Mouse (Mus musculus): ENCODE results near the gene Topbp1. TPM values are rescaled to one million over a fixed set of nuclear protein-coding genes. Genes with fewer than 3 reads are reported as not detected.

Gene Topbp1
- polyA plus RNA-seq, 1 experiment: not detected

DNA sequence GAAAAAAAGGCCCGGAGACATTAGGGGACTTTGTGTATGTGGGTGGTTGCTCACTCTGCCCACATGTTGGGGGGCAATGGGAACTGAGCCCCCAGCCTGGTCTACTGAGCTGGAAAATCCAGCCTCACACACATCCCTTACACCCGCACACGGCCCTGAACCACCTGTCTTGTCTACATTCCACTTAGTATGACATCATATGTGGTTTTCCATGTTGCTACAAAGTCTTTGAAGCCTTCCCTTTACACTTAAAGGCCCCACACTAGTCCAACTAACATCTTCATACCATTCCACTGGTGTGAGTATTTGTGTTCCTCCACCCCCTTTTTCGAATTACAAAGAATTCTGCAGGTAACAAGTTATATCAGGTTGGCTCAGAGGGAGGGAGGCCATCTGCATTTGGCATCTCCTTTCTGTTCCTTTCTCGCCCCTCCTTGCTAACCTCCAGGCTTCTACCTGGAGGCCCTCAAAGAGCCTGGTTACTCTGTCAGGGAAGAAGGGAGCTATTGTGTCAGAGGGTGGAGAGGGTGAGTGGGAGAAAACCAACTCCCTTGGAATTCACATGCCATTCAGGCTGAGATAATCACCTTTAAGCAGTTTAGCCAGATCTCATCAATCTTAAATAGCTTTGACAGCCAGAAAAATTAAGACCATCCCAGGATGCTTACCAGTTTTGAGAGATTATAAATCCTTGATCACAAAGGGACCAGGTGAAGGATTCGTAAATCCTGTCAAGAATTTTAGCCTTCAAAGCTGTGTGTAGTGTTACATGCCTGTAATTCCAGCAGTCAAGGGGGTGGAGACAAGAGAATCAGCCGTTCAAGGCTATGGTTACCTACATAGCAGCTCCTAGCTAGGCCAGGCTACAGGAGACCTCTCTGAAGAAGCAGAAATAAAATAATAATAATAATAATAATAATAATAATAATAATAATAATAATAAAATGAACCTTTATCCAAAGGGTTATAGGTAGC is 71.6 kb downstream of the Topbp1 start:
- no peak for TF ChIP-seq POLR2A (IDR thresholded peaks at IDR 0.05; ENCODE audit: insufficient read depth, low read depth, low read length)
- TF ChIP-seq CTCF (IDR thresholded peaks at IDR 0.05; ENCODE audit: insufficient read depth, low read depth, low read length): no peak
- Histone ChIP-seq H3K27ac (ENCODE audit: insufficient read depth, low read depth, low read length) (no peak overlapping the region), H3K4me3 (ENCODE audit: insufficient read depth, low read depth, low read length) (no peak overlapping the region), H3K4me1 (ENCODE audit: control insufficient read depth, insufficient read depth, low read length) (no peaks in the 10 kb centered on the region; the same call in 1 of the 2 replicates)
- 79% methylated on average over 7 of the region's 7 CpGs for WGBS

DNA sequence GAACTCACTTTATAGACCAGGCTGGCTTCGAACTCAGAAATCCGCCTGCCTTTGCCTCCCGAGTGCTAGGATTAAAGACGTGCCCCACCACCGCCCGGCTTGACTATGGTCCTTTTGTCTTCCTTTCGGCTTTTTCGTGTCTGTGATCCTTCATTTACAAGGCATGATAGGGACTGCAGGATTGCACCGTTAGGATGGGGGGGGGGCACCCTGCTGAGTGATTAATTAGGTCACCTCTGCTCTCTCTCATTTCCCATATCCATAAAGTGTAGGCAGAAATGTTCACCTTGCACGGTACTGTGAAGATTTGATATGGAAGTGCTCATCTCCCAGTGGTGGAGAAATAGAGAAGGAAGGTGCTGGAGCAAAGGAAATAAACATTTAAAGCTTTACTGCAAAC is 73.7 kb downstream of the Topbp1 start:
- Histone ChIP-seq H3K27ac (ENCODE audit: insufficient read depth, low read depth, low read length) (no peak overlapping the region), H3K4me3 (ENCODE audit: insufficient read depth, low read depth, low read length) (no peak overlapping the region), H3K4me1 (ENCODE audit: control insufficient read depth, insufficient read depth, low read length) (peaks cover 2% of the 10 kb centered on the region; the same call in 1 of the 2 replicates)
- 69% methylated on average over 10 of the region's 10 CpGs for WGBS
- TF ChIP-seq CTCF (IDR thresholded peaks at IDR 0.05; ENCODE audit: insufficient read depth, low read depth, low read length): no peak
- TF ChIP-seq POLR2A (IDR thresholded peaks at IDR 0.05; ENCODE audit: insufficient read depth, low read depth, low read length): no peak

DNA sequence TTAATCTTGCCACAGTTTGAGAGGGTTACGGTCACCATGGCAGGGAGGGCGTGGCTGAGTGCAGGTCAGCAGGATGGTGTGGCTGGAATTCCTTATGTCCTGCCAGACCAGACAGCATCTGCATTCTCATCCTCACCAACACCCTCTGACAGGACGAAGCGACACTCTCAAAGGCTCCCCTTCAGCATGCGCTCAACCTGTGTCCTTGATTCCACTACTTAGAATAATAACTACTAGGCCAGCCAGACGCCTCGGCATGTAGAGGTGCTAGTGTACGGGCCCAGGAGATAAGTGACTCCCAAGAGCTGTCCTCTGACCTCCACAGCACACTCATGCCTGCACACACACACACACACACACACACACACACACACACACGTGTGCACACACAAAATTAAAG is 74.2 kb downstream of the Topbp1 start:
- H3K4me3 ChIP-seq (ENCODE audit: insufficient read depth, low read depth, low read length): no peak overlapping the region
- H3K27ac ChIP-seq (ENCODE audit: insufficient read depth, low read depth, low read length): no peak overlapping the region
- TF ChIP-seq POLR2A (IDR thresholded peaks at IDR 0.05; ENCODE audit: insufficient read depth, low read depth, low read length) (no peak), CTCF (IDR thresholded peaks at IDR 0.05; ENCODE audit: insufficient read depth, low read depth, low read length) (no peak)
- 92% methylated on average over 9 of the region's 9 CpGs for WGBS
- peaks cover 2% of the 10 kb centered on the region; the same call in 1 of the 2 replicates for H3K4me1 ChIP-seq (ENCODE audit: control insufficient read depth, insufficient read depth, low read length)

DNA sequence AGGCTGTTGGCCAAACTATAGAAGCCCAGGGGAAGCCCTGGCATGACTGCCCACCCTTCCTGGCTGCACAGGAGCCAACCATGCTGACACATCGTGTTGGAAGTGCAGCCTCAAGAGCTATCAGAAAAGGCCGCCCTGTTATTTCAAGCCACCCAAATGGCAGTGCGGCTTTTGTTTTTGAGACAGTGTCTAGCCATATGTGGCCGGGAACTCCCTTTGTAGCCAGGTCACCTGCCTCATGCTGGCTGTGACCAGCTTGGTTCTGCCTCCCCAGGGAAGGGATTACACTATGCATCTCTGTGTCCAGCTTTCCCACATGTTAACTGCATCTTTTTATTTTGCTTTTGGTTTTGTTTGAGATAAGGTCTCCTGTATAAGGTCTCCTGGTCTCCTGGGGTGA is 75.6 kb downstream of the Topbp1 start:
- 88% methylated on average over 4 of the region's 4 CpGs for WGBS
- H3K27ac ChIP-seq (ENCODE audit: insufficient read depth, low read depth, low read length): no peak overlapping the region
- no peak overlapping the region for H3K4me3 ChIP-seq (ENCODE audit: insufficient read depth, low read depth, low read length)
- H3K4me1 ChIP-seq (ENCODE audit: control insufficient read depth, insufficient read depth, low read length): peaks cover 2% of the 10 kb centered on the region; the same call in 1 of the 2 replicates
- TF ChIP-seq CTCF (IDR thresholded peaks at IDR 0.05; ENCODE audit: insufficient read depth, low read depth, low read length): no peak
- TF ChIP-seq POLR2A (IDR thresholded peaks at IDR 0.05; ENCODE audit: insufficient read depth, low read depth, low read length): no peak

DNA sequence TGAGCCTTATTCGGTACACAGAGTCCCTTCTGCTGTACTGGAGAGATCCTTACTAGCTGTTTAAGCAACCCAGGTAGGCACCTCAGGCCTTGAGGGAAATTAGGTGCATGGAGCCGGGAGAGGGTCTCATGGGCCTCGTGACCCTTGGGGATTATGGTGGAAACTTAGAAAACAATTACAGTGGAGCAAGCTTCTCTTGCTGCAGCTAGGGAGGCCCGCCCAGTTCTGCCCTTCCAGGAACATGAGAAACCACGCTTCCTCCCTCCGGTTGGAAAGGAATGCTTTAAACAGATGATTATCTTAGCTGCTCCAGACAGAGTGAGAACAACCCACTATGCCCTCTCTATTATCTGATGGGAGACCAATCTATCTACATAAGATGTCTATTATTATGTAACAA is 78.0 kb downstream of the Topbp1 start:
- TF ChIP-seq CTCF (IDR thresholded peaks at IDR 0.05; ENCODE audit: insufficient read depth, low read depth, low read length) (no peak), POLR2A (IDR thresholded peaks at IDR 0.05; ENCODE audit: insufficient read depth, low read depth, low read length) (no peak)
- Histone ChIP-seq H3K4me3 (ENCODE audit: insufficient read depth, low read depth, low read length) (no peak overlapping the region), H3K27ac (ENCODE audit: insufficient read depth, low read depth, low read length) (no peak overlapping the region), H3K4me1 (ENCODE audit: control insufficient read depth, insufficient read depth, low read length) (peaks cover 8% of the 10 kb centered on the region)
- WGBS: 58% methylated on average over 6 of the region's 6 CpGs

DNA sequence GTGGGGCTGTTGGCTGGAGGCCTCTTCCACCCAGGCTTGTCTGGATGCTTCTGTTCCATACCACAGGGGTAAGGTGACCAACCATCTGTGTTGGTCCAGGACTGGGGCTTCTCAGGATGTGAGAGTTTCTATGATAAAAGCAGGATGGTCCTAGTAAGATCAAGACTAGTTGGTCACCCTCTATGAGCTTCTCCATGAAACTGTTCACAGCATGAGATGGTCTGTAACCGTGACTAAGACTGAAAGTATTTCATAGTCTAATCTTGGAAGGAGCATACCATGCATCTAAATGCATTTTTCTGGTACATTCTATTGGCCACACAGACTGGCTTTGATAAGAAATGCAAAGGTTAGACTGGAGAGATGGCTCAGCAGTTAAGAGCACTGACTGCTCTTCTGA is 78.6 kb downstream of the Topbp1 start:
- 87% methylated on average over 1 of the region's 1 CpGs for WGBS
- Histone ChIP-seq H3K4me1 (ENCODE audit: control insufficient read depth, insufficient read depth, low read length) (peaks cover 8% of the 10 kb centered on the region), H3K4me3 (ENCODE audit: insufficient read depth, low read depth, low read length) (no peak overlapping the region), H3K27ac (ENCODE audit: insufficient read depth, low read depth, low read length) (no peak overlapping the region)
- TF ChIP-seq CTCF (IDR thresholded peaks at IDR 0.05; ENCODE audit: insufficient read depth, low read depth, low read length): no peak
- TF ChIP-seq POLR2A (IDR thresholded peaks at IDR 0.05; ENCODE audit: insufficient read depth, low read depth, low read length): no peak

DNA sequence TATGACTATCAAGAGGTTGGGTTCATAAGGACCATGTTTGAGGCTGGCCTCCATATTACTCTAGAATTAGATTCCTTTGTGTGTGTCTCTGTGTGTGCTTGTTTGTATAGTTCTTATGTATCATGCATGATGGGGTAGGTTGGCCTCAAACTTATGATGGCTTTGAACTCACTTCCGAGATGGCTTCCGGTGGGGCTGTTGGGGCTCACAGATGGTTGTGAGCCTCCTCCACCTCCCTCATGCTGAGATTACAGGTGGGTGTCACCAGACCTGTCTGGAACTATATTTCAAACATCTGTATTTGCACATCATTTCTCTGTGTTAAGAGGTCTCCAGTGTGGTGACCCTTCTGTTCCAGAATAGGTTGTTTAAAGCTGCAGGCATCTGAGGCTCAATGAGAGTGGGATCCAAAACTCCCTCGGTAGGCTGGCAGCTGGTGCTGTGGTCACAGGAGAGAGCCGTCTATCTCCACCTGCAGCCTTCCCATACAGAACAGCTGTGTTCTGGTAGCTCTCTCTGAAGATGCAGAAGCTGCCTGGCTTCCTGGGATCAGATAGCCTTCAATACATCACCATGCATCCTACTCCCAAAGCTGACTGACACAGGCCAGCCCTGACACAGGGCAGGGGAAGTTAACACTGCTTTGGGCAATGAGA is 79.3 kb downstream of the Topbp1 start:
- 83% methylated on average over 4 of the region's 4 CpGs for WGBS
- Histone ChIP-seq H3K4me1 (ENCODE audit: control insufficient read depth, insufficient read depth, low read length) (peaks cover 8% of the 10 kb centered on the region), H3K27ac (ENCODE audit: insufficient read depth, low read depth, low read length) (no peak overlapping the region), H3K4me3 (ENCODE audit: insufficient read depth, low read depth, low read length) (no peak overlapping the region)
- TF ChIP-seq CTCF (IDR thresholded peaks at IDR 0.05; ENCODE audit: insufficient read depth, low read depth, low read length) (no peak), POLR2A (IDR thresholded peaks at IDR 0.05; ENCODE audit: insufficient read depth, low read depth, low read length) (no peak)

DNA sequence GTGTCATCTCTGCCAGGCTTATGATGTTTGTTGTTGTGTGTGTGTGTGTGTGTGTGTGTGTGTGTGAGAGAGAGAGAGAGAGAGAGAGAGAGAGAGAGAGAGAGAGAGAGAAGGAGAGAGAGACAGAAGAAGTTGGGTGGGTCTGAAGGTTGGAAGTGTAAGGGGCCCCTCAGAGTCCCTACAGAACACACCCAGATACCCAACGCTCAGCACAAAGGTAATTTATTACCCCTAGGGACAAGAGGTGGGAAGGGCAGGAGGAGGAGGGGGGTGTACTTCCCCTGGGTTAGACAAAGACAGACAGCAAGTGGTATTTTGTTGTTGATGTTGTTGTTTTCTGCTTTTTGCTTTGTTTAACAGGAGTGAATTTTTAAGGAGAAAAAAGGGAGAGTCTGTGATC is 80.6 kb downstream of the Topbp1 start:
- Histone ChIP-seq H3K27ac (ENCODE audit: insufficient read depth, low read depth, low read length) (no peak overlapping the region), H3K4me3 (ENCODE audit: insufficient read depth, low read depth, low read length) (no peak overlapping the region), H3K4me1 (ENCODE audit: control insufficient read depth, insufficient read depth, low read length) (peaks cover 8% of the 10 kb centered on the region)
- TF ChIP-seq CTCF (IDR thresholded peaks at IDR 0.05; ENCODE audit: insufficient read depth, low read depth, low read length): no peak
- no peak for TF ChIP-seq POLR2A (IDR thresholded peaks at IDR 0.05; ENCODE audit: insufficient read depth, low read depth, low read length)
- 79% methylated on average over 1 of the region's 1 CpGs for WGBS

DNA sequence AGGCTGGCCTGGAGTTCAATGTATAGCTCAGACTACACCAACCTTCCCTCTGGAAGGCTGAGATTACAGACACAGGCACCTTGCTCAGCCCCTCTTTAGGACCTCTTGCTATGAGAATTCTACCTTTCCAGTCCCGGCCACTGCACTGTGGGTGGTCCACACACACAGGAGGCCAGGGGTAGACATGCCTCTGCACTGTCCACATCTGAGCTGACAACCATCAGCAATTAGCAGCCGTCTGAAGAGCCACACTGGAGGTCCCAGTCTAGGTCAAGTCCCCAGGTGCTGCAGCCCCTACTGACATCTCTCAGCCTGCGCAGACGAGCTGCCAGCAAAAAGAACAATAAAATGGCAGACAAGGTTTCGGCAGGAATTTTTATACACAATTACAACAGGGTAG is 81.6 kb downstream of the Topbp1 start:
- Histone ChIP-seq H3K27ac (ENCODE audit: insufficient read depth, low read depth, low read length) (no peak overlapping the region), H3K4me3 (ENCODE audit: insufficient read depth, low read depth, low read length) (no peak overlapping the region), H3K4me1 (ENCODE audit: control insufficient read depth, insufficient read depth, low read length) (peaks cover 8% of the 10 kb centered on the region)
- TF ChIP-seq POLR2A (IDR thresholded peaks at IDR 0.05; ENCODE audit: insufficient read depth, low read depth, low read length) (no peak), CTCF (IDR thresholded peaks at IDR 0.05; ENCODE audit: insufficient read depth, low read depth, low read length) (no peak)
- WGBS: 71% methylated on average over 5 of the region's 5 CpGs
